Mouse (Mus musculus) inflammation-experienced regulatory T-cells (primary cell): ENCODE measurements around the gene Ccpg1os. TPM values are rescaled to one million over a fixed set of nuclear protein-coding genes. Genes with fewer than 3 reads are reported as not detected.

Experiments
- polyA plus RNA-seq, 2 experiments: library from polyadenylated mRNA; unstranded; fragments of 100-300 nt; shearing (Covaris generic); gene quantifications; one replicate each; pipeline ENCODE4 v1.2.1; 2017

Ccpg1os gene
- 1 to 10 TPM; 6.6 to 9.5 TPM for polyA plus RNA-seq

GRCm38 (mm10) chr9:72985250-72986220 lies at the start of gene Ccpg1os, which contains the start of gene Ccpg1:
Gene Ccpg1os, minus strand, starts transcription at chr9:72985382.
Gene Ccpg1, plus strand, starts transcription at chr9:72985429.

GRCm38 (mm10) chr9:72958521-72959450 lies 26.4 kb downstream of the Ccpg1os start, which contains the start of the genes Dyx1c1 and Gm44503:
Gene Dyx1c1, plus strand, starts transcription at chr9:72958785.
Gene Gm44503, plus strand, starts transcription at chr9:72958852.

Other genes starting within 250 kb of the Ccpg1os start
- under 1 TPM; 0.61 to 0.66 TPM for gene Prtg, start 178.5 kb downstream of the Ccpg1os start, polyA plus RNA-seq
- gene Pygo1, start 59.7 kb downstream of the Ccpg1os start, polyA plus RNA-seq: under 1 TPM; 0.04 to 0.64 TPM
- gene Dyx1c1, start 26.6 kb downstream of the Ccpg1os start, polyA plus RNA-seq: 1 to 10 TPM; 2.5 to 2.9 TPM
- gene Gm44503, start 26.5 kb downstream of the Ccpg1os start, polyA plus RNA-seq: not detected
- 100 to 1,000 TPM; 102 to 125 TPM for gene Ccpg1, start within 50 bp of the Ccpg1os start, polyA plus RNA-seq
- 10 to 100 TPM; 22.8 to 32.5 TPM for gene Pigb, start 55.0 kb upstream of the Ccpg1os start, polyA plus RNA-seq
- gene Rab27a, start 59.5 kb upstream of the Ccpg1os start, polyA plus RNA-seq: 10 to 100 TPM; 49.9 to 53.0 TPM
- gene Khdc3, start 116.5 kb upstream of the Ccpg1os start, polyA plus RNA-seq: under 1 TPM; 0.44 to 0.76 TPM
- gene Gm20509, start 117.1 kb upstream of the Ccpg1os start, polyA plus RNA-seq: not detected
- gene Rsl24d1, start 128.0 kb upstream of the Ccpg1os start, polyA plus RNA-seq: 10 to 100 TPM; 64.6 to 74.7 TPM